Mouse (Mus musculus): Measurements from ENCODE around the gene Elp6. TPM values are rescaled to one million over a fixed set of nuclear protein-coding genes. Genes with fewer than 3 reads are reported as not detected.
A peak's percentile ranks its signal among the peaks of the same experiment; 100 is the strongest.

Gene Elp6
- polyA plus RNA-seq, 1 experiment from 2014 or later, result 20.5 TPM

DNA sequence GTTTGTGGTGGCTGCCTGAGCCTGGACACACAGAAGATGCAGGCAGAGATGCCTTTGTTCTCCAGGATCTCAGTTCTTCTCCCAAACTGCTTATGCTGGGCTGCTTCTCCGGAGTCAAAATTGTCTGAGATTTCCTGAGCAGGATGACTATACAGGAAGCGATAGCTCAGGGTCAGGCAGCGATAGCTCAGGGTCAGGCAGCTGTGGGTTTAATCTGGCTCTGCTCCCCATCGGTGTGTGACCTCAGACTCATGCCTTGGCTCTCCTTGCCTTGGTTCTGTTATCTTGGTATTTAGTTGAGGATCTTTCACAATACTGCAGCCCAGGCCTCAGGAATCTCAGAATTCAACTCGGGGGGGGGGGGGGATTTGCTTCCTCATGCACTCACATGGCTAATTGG lies 61.8 kb downstream of the Elp6 start:
- no peaks in the 10 kb centered on the region for H3K4me1 ChIP-seq (ENCODE audit: control insufficient read depth, insufficient read depth, low read length)
- H3K27me3 ChIP-seq (replicated peaks; ENCODE audit: control insufficient read depth, insufficient read depth, low read length), result no peaks in the 10 kb centered on the region
- WGBS, result 77% methylated on average over 5 of the region's 5 CpGs
- H3K27ac ChIP-seq (ENCODE audit: low read length), result no peak overlapping the region
- H3K9me3 ChIP-seq (ENCODE audit: control insufficient read depth, low read length), result no peaks in the 10 kb centered on the region
- H3K4me2 ChIP-seq (ENCODE audit: low read depth, low read length), result no peak overlapping the region
- no peak for ATAC-seq
- 0 out of 2 replicates have a peak, but pooled peaks cover 2% of the 10 kb centered on the region for H3K36me3 ChIP-seq (ENCODE audit: control insufficient read depth, insufficient read depth, low read length)
- no peak overlapping the region for H3K9ac ChIP-seq (ENCODE audit: low read depth, low read length)
- H3K4me3 ChIP-seq (ENCODE audit: low read length), result no peak overlapping the region

DNA sequence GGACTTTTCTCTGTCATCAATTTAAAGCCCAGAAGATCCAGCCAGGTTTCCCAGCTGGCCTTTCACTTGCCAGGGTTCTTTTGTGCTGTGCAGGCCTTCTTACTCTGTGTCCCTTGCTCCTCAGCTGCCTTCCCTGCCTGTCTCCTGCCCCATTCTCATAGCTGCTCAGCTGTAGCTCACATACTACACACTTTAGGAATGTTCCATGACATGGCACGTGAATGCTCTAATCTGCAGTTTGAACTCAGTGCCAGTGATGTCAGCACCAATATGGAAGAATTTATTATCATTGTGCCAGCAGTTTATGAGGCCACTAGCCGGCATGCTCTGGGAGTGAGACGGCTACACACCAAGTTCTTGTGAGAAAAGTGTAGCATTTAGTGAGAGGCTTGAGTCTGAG lies 64.9 kb downstream of the Elp6 start:
- no peak overlapping the region for H3K4me2 ChIP-seq (ENCODE audit: low read depth, low read length)
- no peaks in the 10 kb centered on the region for H3K4me1 ChIP-seq (ENCODE audit: control insufficient read depth, insufficient read depth, low read length)
- WGBS, result 86% methylated on average over 3 of the region's 3 CpGs
- no peaks in the 10 kb centered on the region for H3K27me3 ChIP-seq (replicated peaks; ENCODE audit: control insufficient read depth, insufficient read depth, low read length)
- H3K9ac ChIP-seq (ENCODE audit: low read depth, low read length), result no peak overlapping the region
- no peaks in the 10 kb centered on the region for H3K9me3 ChIP-seq (ENCODE audit: control insufficient read depth, low read length)
- no peak overlapping the region for H3K4me3 ChIP-seq (ENCODE audit: low read length)
- ATAC-seq, result no peak
- peaks cover 7% of the 10 kb centered on the region for H3K36me3 ChIP-seq (ENCODE audit: control insufficient read depth, insufficient read depth, low read length)
- H3K27ac ChIP-seq (ENCODE audit: low read length), result no peak overlapping the region

Small RNAs within 50 kb of the gene (microRNA-seq; reads per million reads assigned to microRNA genes)
- 110 reads per million, percentile 50 among the genes with 10 or more reads in this experiment for gene Mir6236

Other genes starting within 250 kb of the Elp6 start
- gene Smarcc1, start 187.5 kb upstream of the Elp6 start, polyA plus RNA-seq (2015; fragmentation: Nextera tagmentation; extraction: Ambion mirVana), result 56.8 and 60.8 TPM in 2 replicates
- 77.2 and 83.9 TPM in 2 replicates for gene Dhx30, start 187.3 kb upstream of the Elp6 start, polyA plus RNA-seq (2015; fragmentation: Nextera tagmentation; extraction: Ambion mirVana)
- gene Cspg5, start 61.4 kb upstream of the Elp6 start, polyA plus RNA-seq (2015; fragmentation: Nextera tagmentation; extraction: Ambion mirVana), result 2.4 and 2.7 TPM in 2 replicates
- gene Scap, start 28.1 kb downstream of the Elp6 start, polyA plus RNA-seq (2015; fragmentation: Nextera tagmentation; extraction: Ambion mirVana), result 25.2 and 26.8 TPM in 2 replicates
- 10.8 and 12.9 TPM in 2 replicates for gene Ptpn23, start 103.0 kb downstream of the Elp6 start, polyA plus RNA-seq (2015; fragmentation: Nextera tagmentation; extraction: Ambion mirVana)
- gene Ngp, start 114.6 kb downstream of the Elp6 start, polyA plus RNA-seq (2015; fragmentation: Nextera tagmentation; extraction: Ambion mirVana), result 3.8 and 8.5 TPM in 2 replicates
- gene Klhl18, start 171.5 kb downstream of the Elp6 start, polyA plus RNA-seq (2015; fragmentation: Nextera tagmentation; extraction: Ambion mirVana), result 8.7 and 8.8 TPM in 2 replicates
- 0.53 and 0.78 TPM in 2 replicates for gene Kif9, start 171.8 kb downstream of the Elp6 start, polyA plus RNA-seq (2015; fragmentation: Nextera tagmentation; extraction: Ambion mirVana)
- gene Setd2, start 227.4 kb downstream of the Elp6 start, polyA plus RNA-seq (2015; fragmentation: Nextera tagmentation; extraction: Ambion mirVana), result 16.8 and 18.1 TPM in 2 replicates